Mouse (Mus musculus) erythroblast, adult 5-6 weeks (primary cell): Measurements from ENCODE around the gene Ccdc189. TPM values are rescaled to one million over a fixed set of nuclear protein-coding genes. Genes with fewer than 3 reads are reported as not detected.

Experiments
- total RNA-seq, 2 experiments: library from RNA; stranded (forward) in 1 of 2; stranded (reverse) in 1 of 2; fragments of 150-400 nt in 1 of 2; fragments of 200-764, 138-1000 nt in 1 of 2; gene quantifications; 2 replicates each; pipeline versions ENCODE4 v1.2.3 to v1.2.4; 2015 to 2017; ENCODE audit warnings: low replicate concordance in 2 of 2

Ccdc189 gene
- total RNA-seq, 2 experiments from 2014 or later, result 4.0 to 31.4 TPM

Other genes with a start within 250 kb of the Ccdc189 start
- gene Zfp768, start 243.0 kb downstream of the Ccdc189 start, total RNA-seq (2015; ENCODE audit: low replicate concordance), result 1.2 TPM in 1 of 2 replicates, not detected in the other
- gene Zfp768, start 243.0 kb downstream of the Ccdc189 start, total RNA-seq (2017; ENCODE audit: low replicate concordance), result 0.94 and 1.5 TPM in 2 replicates
- 0.42 and 1.2 TPM in 2 replicates for gene Zfp747, start 212.5 kb downstream of the Ccdc189 start, total RNA-seq (2015; ENCODE audit: low replicate concordance)
- 1.0 and 1.3 TPM in 2 replicates for gene Zfp747, start 212.5 kb downstream of the Ccdc189 start, total RNA-seq (2017; ENCODE audit: low replicate concordance)
- 0.38 TPM in 1 of 2 replicates, not detected in the other for gene 9130019O22Rik, start 201.4 kb downstream of the Ccdc189 start, total RNA-seq (2015; ENCODE audit: low replicate concordance)
- gene 9130019O22Rik, start 201.4 kb downstream of the Ccdc189 start, total RNA-seq (2017; ENCODE audit: low replicate concordance), result 1.4 and 1.8 TPM in 2 replicates
- not detected in 2 replicates for gene E430018J23Rik, start 195.0 kb downstream of the Ccdc189 start, total RNA-seq (2015; ENCODE audit: low replicate concordance)
- 0.28 and 3.4 TPM in 2 replicates for gene E430018J23Rik, start 195.0 kb downstream of the Ccdc189 start, total RNA-seq (2017; ENCODE audit: low replicate concordance)
- 0.19 and 3.6 TPM in 2 replicates for gene Zfp764, start 181.8 kb downstream of the Ccdc189 start, total RNA-seq (2015; ENCODE audit: low replicate concordance)
- 2.5 TPM in 1 of 2 replicates, not detected in the other for gene Zfp764, start 181.8 kb downstream of the Ccdc189 start, total RNA-seq (2017; ENCODE audit: low replicate concordance)
- 8.4 and 26.9 TPM in 2 replicates for gene Zfp688, start 166.5 kb downstream of the Ccdc189 start, total RNA-seq (2015; ENCODE audit: low replicate concordance)
- gene Zfp688, start 166.5 kb downstream of the Ccdc189 start, total RNA-seq (2017; ENCODE audit: low replicate concordance), result 1.0 and 3.5 TPM in 2 replicates
- gene Zfp689, start 139.4 kb downstream of the Ccdc189 start, total RNA-seq (2015; ENCODE audit: low replicate concordance), result not detected in 2 replicates
- 0.26 and 2.4 TPM in 2 replicates for gene Zfp689, start 139.4 kb downstream of the Ccdc189 start, total RNA-seq (2017; ENCODE audit: low replicate concordance)
- gene Prr14, start 129.0 kb downstream of the Ccdc189 start, total RNA-seq (2015; ENCODE audit: low replicate concordance), result 65.2 and 71.7 TPM in 2 replicates
- gene Prr14, start 129.0 kb downstream of the Ccdc189 start, total RNA-seq (2017; ENCODE audit: low replicate concordance), result 25.4 and 41.3 TPM in 2 replicates
- 154 and 157 TPM in 2 replicates for gene Fbrs, start 109.4 kb downstream of the Ccdc189 start, total RNA-seq (2015; ENCODE audit: low replicate concordance)
- 61.2 and 79.1 TPM in 2 replicates for gene Fbrs, start 109.4 kb downstream of the Ccdc189 start, total RNA-seq (2017; ENCODE audit: low replicate concordance)
- 51.9 and 52.5 TPM in 2 replicates for gene Srcap, start 76.6 kb downstream of the Ccdc189 start, total RNA-seq (2015; ENCODE audit: low replicate concordance)
- gene Srcap, start 76.6 kb downstream of the Ccdc189 start, total RNA-seq (2017; ENCODE audit: low replicate concordance), result 59.9 and 65.1 TPM in 2 replicates
- gene Gm42715, start 69.0 kb downstream of the Ccdc189 start, total RNA-seq (2015; ENCODE audit: low replicate concordance), result 27.9 and 44.5 TPM in 2 replicates
- gene Gm42715, start 69.0 kb downstream of the Ccdc189 start, total RNA-seq (2017; ENCODE audit: low replicate concordance), result 17.4 and 34.6 TPM in 2 replicates
- gene Tmem265, start 27.2 kb downstream of the Ccdc189 start, total RNA-seq (2015; ENCODE audit: low replicate concordance), result 1.7 TPM in 1 of 2 replicates, not detected in the other
- gene Tmem265, start 27.2 kb downstream of the Ccdc189 start, total RNA-seq (2017; ENCODE audit: low replicate concordance), result not detected in 2 replicates
- 35.1 and 44.2 TPM in 2 replicates for gene Phkg2, start 15.3 kb downstream of the Ccdc189 start, total RNA-seq (2015; ENCODE audit: low replicate concordance)
- gene Phkg2, start 15.3 kb downstream of the Ccdc189 start, total RNA-seq (2017; ENCODE audit: low replicate concordance), result 16.2 and 40.8 TPM in 2 replicates
- 17.1 and 18.1 TPM in 2 replicates for gene Rnf40, start 172 bp upstream of the Ccdc189 start, total RNA-seq (2015; ENCODE audit: low replicate concordance)
- 41.8 and 86.0 TPM in 2 replicates for gene Rnf40, start 172 bp upstream of the Ccdc189 start, total RNA-seq (2017; ENCODE audit: low replicate concordance)
- gene Zfp629, start 27.2 kb upstream of the Ccdc189 start, total RNA-seq (2015; ENCODE audit: low replicate concordance), result 0.77 and 0.84 TPM in 2 replicates
- 2.0 and 3.2 TPM in 2 replicates for gene Zfp629, start 27.2 kb upstream of the Ccdc189 start, total RNA-seq (2017; ENCODE audit: low replicate concordance)
- 28.8 and 41.3 TPM in 2 replicates for gene Bcl7c, start 120.3 kb upstream of the Ccdc189 start, total RNA-seq (2015; ENCODE audit: low replicate concordance)
- gene Bcl7c, start 120.3 kb upstream of the Ccdc189 start, total RNA-seq (2017; ENCODE audit: low replicate concordance), result 3.8 and 4.3 TPM in 2 replicates
- gene Ctf1, start 124.1 kb upstream of the Ccdc189 start, total RNA-seq (2015; ENCODE audit: low replicate concordance), result 0.63 TPM in 1 of 2 replicates, not detected in the other
- not detected in 2 replicates for gene Ctf1, start 124.1 kb upstream of the Ccdc189 start, total RNA-seq (2017; ENCODE audit: low replicate concordance)
- not detected in 2 replicates for gene Ctf2, start 143.6 kb upstream of the Ccdc189 start, total RNA-seq (2015; ENCODE audit: low replicate concordance)
- gene Ctf2, start 143.6 kb upstream of the Ccdc189 start, total RNA-seq (2017; ENCODE audit: low replicate concordance), result not detected in 2 replicates
- 2.7 and 6.0 TPM in 2 replicates for gene Fbxl19, start 155.9 kb upstream of the Ccdc189 start, total RNA-seq (2015; ENCODE audit: low replicate concordance)
- gene Fbxl19, start 155.9 kb upstream of the Ccdc189 start, total RNA-seq (2017; ENCODE audit: low replicate concordance), result 3.1 and 6.2 TPM in 2 replicates
- gene Orai3, start 181.2 kb upstream of the Ccdc189 start, total RNA-seq (2015; ENCODE audit: low replicate concordance), result 2.9 and 9.0 TPM in 2 replicates
- gene Orai3, start 181.2 kb upstream of the Ccdc189 start, total RNA-seq (2017; ENCODE audit: low replicate concordance), result 5.7 and 9.8 TPM in 2 replicates
- 3.8 and 18.2 TPM in 2 replicates for gene Setd1a, start 188.1 kb upstream of the Ccdc189 start, total RNA-seq (2015; ENCODE audit: low replicate concordance)
- gene Setd1a, start 188.1 kb upstream of the Ccdc189 start, total RNA-seq (2017; ENCODE audit: low replicate concordance), result 8.9 and 11.3 TPM in 2 replicates
- gene Gm49388, start 197.0 kb upstream of the Ccdc189 start, total RNA-seq (2015; ENCODE audit: low replicate concordance), result 7.5 TPM in 1 of 2 replicates, not detected in the other
- gene Gm49388, start 197.0 kb upstream of the Ccdc189 start, total RNA-seq (2017; ENCODE audit: low replicate concordance), result 2.0 and 5.3 TPM in 2 replicates
- gene Hsd3b7, start 212.0 kb upstream of the Ccdc189 start, total RNA-seq (2015; ENCODE audit: low replicate concordance), result 2.7 and 9.2 TPM in 2 replicates
- 3.8 and 4.3 TPM in 2 replicates for gene Hsd3b7, start 212.0 kb upstream of the Ccdc189 start, total RNA-seq (2017; ENCODE audit: low replicate concordance)
- 9.8 and 24.9 TPM in 2 replicates for gene Stx4a, start 235.7 kb upstream of the Ccdc189 start, total RNA-seq (2015; ENCODE audit: low replicate concordance)
- 17.0 and 17.9 TPM in 2 replicates for gene Stx4a, start 235.7 kb upstream of the Ccdc189 start, total RNA-seq (2017; ENCODE audit: low replicate concordance)
- not detected in 2 replicates for gene Stx1b, start 236.0 kb upstream of the Ccdc189 start, total RNA-seq (2015; ENCODE audit: low replicate concordance)
- not detected in 2 replicates for gene Stx1b, start 236.0 kb upstream of the Ccdc189 start, total RNA-seq (2017; ENCODE audit: low replicate concordance)